Mouse (Mus musculus): ENCODE measurements around the gene Vmn1r70.

Vmn1r70 gene

DNA sequence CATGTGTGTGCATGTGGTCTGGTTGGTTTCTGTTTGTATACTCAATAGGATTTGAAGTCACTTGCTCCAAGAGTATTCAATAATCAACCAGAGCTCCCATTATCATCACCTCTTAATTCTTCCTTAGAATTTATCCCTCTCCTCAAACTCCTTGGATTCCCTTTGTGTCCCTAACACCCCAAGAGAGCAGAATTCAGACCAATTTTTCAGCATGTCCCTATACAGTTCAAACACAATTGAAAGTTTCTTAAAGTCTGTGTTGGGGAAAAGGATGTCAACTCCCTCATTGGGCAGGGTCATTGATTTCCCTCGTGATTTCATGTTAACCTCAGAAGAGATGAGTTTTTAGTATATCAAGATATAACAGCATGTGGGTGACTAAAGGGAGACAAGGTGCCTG is at the start of gene Vmn1r70:
Gene Vmn1r70 (plus strand): TSS at position 301 of the 400 bp plus-strand sequence.
- DNase-seq (ENCODE audit: low spot score), result no peak

DNA sequence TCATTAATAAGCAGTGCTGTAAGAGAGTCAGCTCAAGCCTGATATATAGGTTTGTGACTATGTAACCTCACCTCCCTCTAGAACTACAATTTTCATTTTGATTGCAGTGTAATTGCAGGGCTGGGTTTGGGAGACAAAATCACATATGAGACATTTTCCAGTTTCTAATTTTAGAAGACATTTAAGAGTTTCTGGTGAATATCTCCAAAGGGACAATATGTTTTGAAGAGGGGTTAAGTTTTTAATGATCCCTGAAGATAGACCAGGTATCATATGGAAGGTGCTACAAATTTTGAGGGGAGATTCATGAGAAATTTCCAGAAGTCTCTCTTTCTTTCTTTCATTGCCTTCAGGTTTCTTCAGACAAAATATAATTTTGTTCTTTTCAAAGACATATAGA is 17.8 kb upstream of the Vmn1r70 start, which contains the start of gene Vmn1r69:
Gene Vmn1r69 (minus strand): TSS at position 101 of the 400 bp plus-strand sequence.
- no peak for DNase-seq (ENCODE audit: low spot score)
